Mouse (Mus musculus): ENCODE results near the gene Slc22a14. TPM values are rescaled to one million over a fixed set of nuclear protein-coding genes. Genes with fewer than 3 reads are reported as not detected.

Gene Slc22a14
- polyA plus RNA-seq, 1 experiment from 2014 or later, result 0.09 TPM

DNA sequence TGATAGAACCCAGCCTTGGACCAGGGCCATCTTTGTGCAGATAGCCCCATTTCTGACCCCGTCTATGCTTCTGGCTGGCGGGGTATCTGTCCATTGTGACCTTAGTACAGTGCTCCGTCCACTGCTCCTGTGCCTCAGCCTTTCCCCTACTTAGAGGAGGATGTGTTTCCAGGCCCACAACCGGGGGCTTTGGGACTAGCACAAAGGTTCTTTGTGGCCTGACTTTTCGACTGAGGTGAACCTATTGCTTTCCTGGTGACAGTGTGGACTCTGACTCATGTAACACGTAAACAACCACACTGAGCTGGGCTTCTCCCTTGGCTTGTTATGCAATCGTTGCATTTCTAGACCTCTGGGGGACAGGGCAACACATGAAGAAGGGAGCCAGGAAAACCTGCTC is 200.6 kb downstream of the Slc22a14 start:
- 85% methylated on average over 7 of the region's 7 CpGs for WGBS
- Histone ChIP-seq H3K36me3 (no peaks in the 10 kb centered on the region), H3K27ac (no peak overlapping the region), H3K4me3 (no peak overlapping the region), H3K9me3 (no peaks in the 10 kb centered on the region), H3K4me1 (no peaks in the 10 kb centered on the region), H3K9ac (no peak overlapping the region), H3K4me2 (replicated peaks) (no peak overlapping the region), H3K27me3 (no peaks in the 10 kb centered on the region)
- no peak for ATAC-seq (ENCODE audit: low FRiP score, low read depth)

DNA sequence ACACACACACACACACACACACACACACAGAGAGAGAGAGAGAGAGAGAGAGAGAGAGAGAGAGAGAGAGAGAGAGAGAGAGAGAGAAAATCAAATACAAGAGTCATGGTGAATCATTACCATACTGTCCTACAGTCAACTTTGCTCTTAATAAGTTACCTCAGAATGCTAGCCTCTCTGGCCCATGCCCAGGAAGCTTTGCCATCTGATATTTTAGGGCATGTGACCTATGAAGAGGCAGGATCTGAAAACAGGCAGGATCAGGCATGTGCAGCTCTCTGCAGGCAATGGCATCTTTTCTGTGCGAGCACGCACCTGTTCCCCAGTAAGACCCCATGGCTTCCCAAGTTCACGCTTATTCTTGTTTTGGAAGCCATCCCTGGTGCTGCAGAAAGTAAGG is 204.7 kb downstream of the Slc22a14 start:
- H3K4me1 ChIP-seq, result no peaks in the 10 kb centered on the region
- no peaks in the 10 kb centered on the region for H3K36me3 ChIP-seq
- H3K9ac ChIP-seq, result no peak overlapping the region
- H3K4me2 ChIP-seq (replicated peaks), result no peak overlapping the region
- no peak for ATAC-seq (ENCODE audit: low FRiP score, low read depth)
- peaks cover 24% of the 10 kb centered on the region for H3K27me3 ChIP-seq
- no peak overlapping the region for H3K27ac ChIP-seq
- H3K9me3 ChIP-seq, result no peaks in the 10 kb centered on the region
- 84% methylated on average over 3 of the region's 3 CpGs for WGBS
- no peak overlapping the region for H3K4me3 ChIP-seq

DNA sequence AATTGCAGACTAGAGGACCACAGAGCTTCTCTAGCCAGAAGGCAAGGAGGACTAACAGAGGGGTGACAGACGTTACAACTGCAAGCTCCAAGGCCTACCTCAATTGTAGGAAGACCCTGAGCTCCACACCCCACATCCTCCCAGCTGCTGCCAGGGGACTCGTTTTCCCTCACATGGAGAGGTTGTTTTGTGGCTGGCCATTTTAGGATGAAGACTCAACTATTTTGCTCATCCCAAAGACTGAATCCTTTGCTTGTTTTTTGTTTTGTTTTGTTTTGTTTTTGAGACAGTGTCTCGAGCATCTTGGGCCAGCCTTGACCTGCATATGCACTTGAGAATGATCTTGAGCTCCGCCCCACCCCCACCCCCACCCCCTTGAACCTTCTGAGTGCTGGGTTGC is 206.5 kb downstream of the Slc22a14 start, which contains the start of gene Gm47289:
TSS of gene Gm47289 (plus strand) at position 301 of the 400 bp plus-strand sequence.
- 48% methylated on average over 4 of the region's 4 CpGs for WGBS
- Histone ChIP-seq H3K9ac (no peak within 1 kb of the TSS), H3K4me2 (replicated peaks) (no peak within 1 kb of the TSS), H3K4me3 (no peak within 1 kb of the TSS), H3K27ac (no peak within 1 kb of the TSS), H3K9me3 (no peaks in the 10 kb centered on the region), H3K27me3 (peaks cover 37% of the 10 kb centered on the region), H3K36me3 (no peaks in the 10 kb centered on the region), H3K4me1 (no peaks in the 10 kb centered on the region)
- no peak for ATAC-seq (ENCODE audit: low FRiP score, low read depth)

DNA sequence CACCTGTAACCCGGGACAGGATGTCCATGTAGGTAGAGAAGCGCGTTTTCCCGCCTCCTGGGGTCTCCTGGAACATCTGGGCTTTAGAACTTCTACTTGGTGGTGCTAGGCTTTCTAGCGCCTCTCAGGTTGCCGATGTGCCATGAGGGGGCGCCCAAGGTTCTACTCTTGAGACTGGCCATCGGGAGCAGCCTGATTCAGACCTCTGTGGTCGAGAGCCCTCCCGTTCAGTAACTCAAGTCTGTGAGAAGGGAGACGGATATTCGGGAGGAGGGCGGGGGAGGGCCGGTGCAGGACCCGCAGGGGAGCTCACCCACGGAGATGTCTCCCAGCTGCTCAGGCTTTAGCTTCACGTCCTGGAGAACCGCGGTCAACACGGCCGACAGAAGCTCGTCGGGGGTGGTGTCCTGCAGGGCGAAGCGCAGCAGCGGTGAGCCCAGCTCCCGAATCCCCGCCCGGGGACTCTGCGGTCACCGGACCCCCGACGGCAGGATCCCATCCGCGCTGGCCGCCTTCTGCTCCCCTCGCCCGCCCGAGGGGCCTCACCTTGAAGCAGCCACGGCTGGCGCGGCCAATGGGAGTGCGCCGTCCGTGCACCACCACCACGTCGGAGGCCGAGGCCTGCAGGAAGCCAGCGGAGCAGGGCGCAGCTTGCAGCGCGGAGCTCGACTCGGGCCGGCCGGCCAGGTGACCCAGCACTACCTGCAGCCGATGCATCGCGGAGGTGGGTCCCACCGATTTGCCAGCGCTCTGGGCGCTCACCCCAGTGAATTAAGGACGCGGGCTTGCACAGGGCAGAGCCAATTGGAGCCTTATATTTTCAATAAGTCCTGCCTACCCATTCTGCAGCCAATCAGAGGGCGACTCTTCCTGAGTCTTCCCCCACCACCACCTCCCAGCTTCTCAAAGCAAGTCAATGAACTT is 208.8 kb downstream of the Slc22a14 start, which contains the start of gene Acaa1b:
TSS of gene Acaa1b (minus strand) at position 816 of the 924 bp plus-strand sequence.
- WGBS, result 1% methylated on average over 65 of the region's 65 CpGs
- H3K4me3 ChIP-seq, result peak within 1 kb of the TSS; percentile 56
- peaks cover 37% of the 10 kb centered on the region for H3K27me3 ChIP-seq
- no peaks in the 10 kb centered on the region for H3K4me1 ChIP-seq
- peak within 1 kb of the TSS; percentile 54 for H3K9ac ChIP-seq
- H3K27ac ChIP-seq, result no peak within 1 kb of the TSS
- H3K4me2 ChIP-seq (replicated peaks), result peak within 1 kb of the TSS; percentile 73
- ATAC-seq (ENCODE audit: low FRiP score, low read depth), result peak; percentile 88
- H3K36me3 ChIP-seq, result no peaks in the 10 kb centered on the region
- H3K9me3 ChIP-seq, result no peaks in the 10 kb centered on the region

DNA sequence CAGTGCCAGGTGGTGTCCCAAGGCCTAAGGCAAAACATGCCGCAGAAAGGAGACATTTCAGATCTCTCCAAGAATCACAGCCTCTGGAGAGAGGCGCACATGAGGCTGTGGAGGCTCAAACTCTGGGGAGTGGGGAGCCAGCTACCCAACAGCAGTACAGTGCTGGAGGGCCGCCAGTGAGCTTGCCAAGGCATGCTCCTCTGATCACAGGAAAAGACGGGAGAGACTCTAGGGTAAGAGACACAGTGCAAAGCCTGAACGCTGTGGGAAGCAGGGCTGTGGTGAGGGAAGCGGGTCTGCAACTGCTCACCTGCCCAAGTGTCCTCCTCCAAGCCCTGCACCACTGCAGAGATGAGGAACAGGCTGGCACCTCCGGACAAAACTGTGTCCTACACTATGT is 209.5 kb downstream of the Slc22a14 start:
- Histone ChIP-seq H3K27me3 (peaks cover 37% of the 10 kb centered on the region), H3K4me2 (replicated peaks) (peak overlapping the region; percentile 73), H3K9me3 (no peaks in the 10 kb centered on the region), H3K4me3 (peak overlapping the region; percentile 56; the same call in 1 of the 2 replicates), H3K36me3 (no peaks in the 10 kb centered on the region), H3K4me1 (no peaks in the 10 kb centered on the region), H3K9ac (peak overlapping the region; percentile 45; the same call in 1 of the 2 replicates), H3K27ac (no peak overlapping the region)
- ATAC-seq (ENCODE audit: low FRiP score, low read depth), result 0 out of 2 replicates have a peak, but pooled peaks have one; percentile 17
- 53% methylated on average over 7 of the region's 7 CpGs for WGBS

DNA sequence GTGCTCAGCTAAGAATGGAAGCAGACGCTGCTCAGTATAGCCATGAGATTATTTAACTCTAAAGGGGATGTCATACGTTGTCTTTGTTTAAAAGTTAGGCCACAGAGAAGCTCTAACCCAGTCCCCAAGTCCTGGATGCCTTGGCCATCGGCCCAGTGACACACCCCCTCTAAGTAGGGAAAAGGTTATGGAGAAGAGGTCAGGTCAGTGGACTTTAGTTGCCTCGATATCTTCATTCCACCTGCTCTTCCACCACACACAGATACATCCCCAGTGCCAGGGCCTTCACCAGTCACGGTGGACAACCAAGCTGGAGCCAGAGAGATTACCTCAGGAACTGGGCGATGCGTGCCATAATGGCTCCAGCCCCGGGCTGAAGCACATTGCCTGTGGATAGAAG is 209.9 kb downstream of the Slc22a14 start:
- 81% methylated on average over 8 of the region's 8 CpGs for WGBS
- peaks cover 37% of the 10 kb centered on the region for H3K27me3 ChIP-seq
- no peaks in the 10 kb centered on the region for H3K4me1 ChIP-seq
- no peak overlapping the region for H3K27ac ChIP-seq
- H3K4me3 ChIP-seq, result no peak overlapping the region
- H3K4me2 ChIP-seq (replicated peaks), result no peak overlapping the region
- H3K36me3 ChIP-seq, result no peaks in the 10 kb centered on the region
- no peak overlapping the region for H3K9ac ChIP-seq
- no peaks in the 10 kb centered on the region for H3K9me3 ChIP-seq
- ATAC-seq (ENCODE audit: low FRiP score, low read depth), result no peak

DNA sequence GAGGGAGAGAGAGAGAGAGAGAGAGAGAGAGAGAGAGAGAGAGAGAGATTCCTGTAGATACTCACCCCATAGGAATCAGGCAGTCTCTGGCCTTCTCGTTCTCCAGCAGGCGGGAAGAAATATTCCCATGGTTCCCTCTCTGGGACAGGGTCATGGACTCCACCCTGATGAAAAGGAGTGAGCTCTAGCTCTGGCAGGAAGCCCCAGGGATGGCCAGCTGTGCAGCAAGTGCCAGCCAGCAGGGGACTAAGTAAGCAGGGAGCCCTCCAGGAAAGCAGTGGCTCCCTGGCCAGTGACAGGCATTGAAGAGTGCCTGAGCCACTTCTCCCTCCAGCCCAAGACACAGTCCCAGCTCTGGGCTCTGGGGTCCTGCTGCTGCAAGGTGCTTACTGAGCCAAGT is 213.6 kb downstream of the Slc22a14 start:
- no peak for ATAC-seq (ENCODE audit: low FRiP score, low read depth)
- no peak overlapping the region for H3K4me3 ChIP-seq

DNA sequence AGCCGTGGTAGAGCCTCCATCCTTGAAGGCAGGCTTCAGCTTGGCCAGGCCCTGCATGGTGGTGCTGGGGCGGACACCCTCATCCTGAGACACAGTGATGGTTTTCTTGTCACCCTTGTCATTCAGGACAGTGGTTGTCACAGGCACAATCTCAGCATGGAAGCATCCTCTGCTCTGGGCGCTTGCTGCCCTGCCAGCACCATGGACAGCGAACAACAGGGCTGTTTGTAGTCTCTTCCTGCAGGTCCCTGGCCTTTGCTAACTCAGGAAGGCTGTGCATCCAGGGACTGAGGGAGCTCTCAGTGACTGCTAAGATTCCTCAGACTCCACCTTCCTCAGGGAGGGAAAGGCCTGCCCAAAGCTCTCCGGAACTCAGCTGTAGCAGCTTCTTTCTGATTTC is 215.8 kb downstream of the Slc22a14 start:
- 19% methylated on average over 5 of the region's 5 CpGs for WGBS
- no peak overlapping the region for H3K4me3 ChIP-seq
- no peaks in the 10 kb centered on the region for H3K36me3 ChIP-seq
- no peaks in the 10 kb centered on the region for H3K9me3 ChIP-seq
- H3K4me2 ChIP-seq (replicated peaks), result no peak overlapping the region
- H3K27ac ChIP-seq, result no peak overlapping the region
- H3K9ac ChIP-seq, result no peak overlapping the region
- H3K27me3 ChIP-seq, result peaks cover 3% of the 10 kb centered on the region
- no peak for ATAC-seq (ENCODE audit: low FRiP score, low read depth)
- no peaks in the 10 kb centered on the region for H3K4me1 ChIP-seq

More for the DNA sequence above, 213.6 kb downstream of the Slc22a14 start:
- no peaks in the 10 kb centered on the region for H3K9me3 ChIP-seq
- H3K4me1 ChIP-seq, result no peaks in the 10 kb centered on the region
- H3K27me3 ChIP-seq, result peaks cover 23% of the 10 kb centered on the region
- no peaks in the 10 kb centered on the region for H3K36me3 ChIP-seq
- H3K9ac ChIP-seq, result no peak overlapping the region
- no peak overlapping the region for H3K4me2 ChIP-seq (replicated peaks)
- H3K27ac ChIP-seq, result no peak overlapping the region
- WGBS, result 63% methylated on average over 2 of the region's 2 CpGs

DNA sequence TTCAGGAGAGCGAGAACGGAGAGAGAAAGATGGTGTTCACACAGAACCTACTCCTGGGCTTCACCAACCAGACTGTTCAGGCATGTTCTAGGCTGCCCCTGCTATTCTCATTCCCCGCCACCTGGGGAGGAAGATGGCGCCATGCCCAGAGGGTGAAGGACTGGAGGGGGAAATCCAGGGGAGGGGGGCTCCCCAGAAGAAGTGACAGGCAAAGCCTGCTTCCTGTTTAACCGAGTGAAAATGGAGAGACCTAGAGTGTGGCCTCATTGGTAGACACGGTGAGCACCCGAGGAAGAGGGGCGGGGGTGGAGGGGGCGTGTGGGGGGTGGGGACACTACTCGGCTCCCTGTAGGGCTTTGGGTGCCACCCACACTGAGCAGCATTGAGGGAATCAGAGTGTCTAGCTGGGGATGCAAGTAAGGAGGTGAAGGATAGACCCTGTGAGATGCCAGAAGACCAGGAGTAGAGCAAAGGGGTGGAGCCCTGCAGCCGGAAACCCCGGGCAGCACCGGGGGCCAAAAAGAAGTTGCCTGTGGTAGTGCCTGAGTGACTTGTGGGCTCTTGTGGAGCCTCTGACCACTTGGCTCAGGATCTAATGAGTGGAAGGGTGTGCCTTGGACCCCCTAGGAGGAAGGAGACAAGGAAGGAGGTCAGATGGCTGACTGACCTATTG is 219.1 kb downstream of the Slc22a14 start:
- no peak overlapping the region for H3K27ac ChIP-seq
- H3K9ac ChIP-seq, result no peak overlapping the region
- no peak overlapping the region for H3K4me3 ChIP-seq
- no peak for ATAC-seq (ENCODE audit: low FRiP score, low read depth)
- H3K36me3 ChIP-seq, result no peaks in the 10 kb centered on the region
- H3K4me2 ChIP-seq (replicated peaks), result no peak overlapping the region
- H3K9me3 ChIP-seq, result no peaks in the 10 kb centered on the region
- no peaks in the 10 kb centered on the region for H3K4me1 ChIP-seq
- no peaks in the 10 kb centered on the region for H3K27me3 ChIP-seq
- 73% methylated on average over 13 of the region's 13 CpGs for WGBS

DNA sequence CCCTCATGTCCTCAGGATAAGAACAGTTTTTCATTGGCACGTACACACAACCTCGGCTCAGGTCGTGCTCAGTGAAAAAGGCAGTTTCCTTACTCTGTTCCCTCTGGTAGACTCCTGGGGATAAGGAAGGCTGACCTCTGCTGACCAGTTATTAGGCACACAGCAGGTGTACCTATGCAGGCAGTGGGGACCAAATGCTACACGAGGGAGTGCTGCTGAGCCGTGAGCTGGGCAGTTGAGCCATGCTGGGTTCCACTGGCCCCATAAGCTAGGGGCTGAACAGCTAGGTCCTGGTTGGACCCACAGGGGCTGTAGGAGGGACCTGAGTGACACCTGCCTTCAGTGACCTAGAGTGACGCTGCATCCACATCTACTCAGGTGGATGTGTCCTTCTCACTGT is 219.7 kb downstream of the Slc22a14 start:
- Histone ChIP-seq H3K27me3 (no peaks in the 10 kb centered on the region), H3K36me3 (no peaks in the 10 kb centered on the region), H3K27ac (no peak overlapping the region), H3K9me3 (no peaks in the 10 kb centered on the region), H3K9ac (no peak overlapping the region), H3K4me2 (replicated peaks) (no peak overlapping the region), H3K4me3 (no peak overlapping the region), H3K4me1 (no peaks in the 10 kb centered on the region)
- no peak for ATAC-seq (ENCODE audit: low FRiP score, low read depth)
- 67% methylated on average over 6 of the region's 6 CpGs for WGBS

DNA sequence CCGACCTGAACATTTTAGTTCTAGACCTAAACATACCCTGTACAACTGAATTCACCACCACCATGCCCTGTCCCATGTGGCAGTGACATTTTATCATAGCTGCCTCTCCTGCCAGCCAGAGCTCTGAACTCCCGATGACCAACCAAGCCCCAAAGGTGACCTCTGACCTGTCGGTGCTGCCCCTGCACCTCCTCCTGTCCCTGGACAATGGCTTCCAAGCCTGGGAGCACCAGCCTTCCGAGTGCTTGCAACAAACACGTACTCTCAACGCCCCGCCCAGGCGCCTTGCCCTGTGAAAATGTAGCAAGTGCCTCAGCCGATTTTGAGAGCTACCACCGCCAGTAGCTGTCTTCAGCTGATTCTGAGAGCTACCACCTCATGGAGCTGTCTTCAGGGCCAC is 220.2 kb downstream of the Slc22a14 start:
- ATAC-seq (ENCODE audit: low FRiP score, low read depth), result no peak
- no peaks in the 10 kb centered on the region for H3K4me1 ChIP-seq
- H3K9ac ChIP-seq, result no peak overlapping the region
- no peak overlapping the region for H3K27ac ChIP-seq
- no peaks in the 10 kb centered on the region for H3K27me3 ChIP-seq
- WGBS, result 64% methylated on average over 10 of the region's 10 CpGs
- no peaks in the 10 kb centered on the region for H3K36me3 ChIP-seq
- H3K4me3 ChIP-seq, result no peak overlapping the region
- no peak overlapping the region for H3K4me2 ChIP-seq (replicated peaks)
- no peaks in the 10 kb centered on the region for H3K9me3 ChIP-seq

DNA sequence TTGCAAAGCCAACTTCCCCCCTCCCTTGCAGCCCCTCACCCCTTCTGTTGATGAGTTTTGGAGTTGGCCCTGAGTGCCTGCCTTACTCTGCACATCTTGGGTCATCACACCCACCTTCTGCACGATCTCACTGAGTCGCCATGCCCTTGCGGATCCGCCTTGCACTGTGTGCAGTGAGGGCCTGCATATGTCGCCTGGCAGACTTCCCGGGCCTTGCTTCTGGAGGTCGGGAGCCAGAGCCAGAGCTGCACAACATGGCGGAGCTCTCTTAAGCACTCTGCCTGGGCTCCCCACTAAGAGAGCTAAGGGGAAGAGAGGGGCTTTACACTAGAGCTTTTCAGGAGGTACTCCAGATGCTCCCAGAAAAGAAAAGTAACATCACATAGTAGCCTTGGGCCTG is 220.7 kb downstream of the Slc22a14 start:
- Histone ChIP-seq H3K27me3 (no peaks in the 10 kb centered on the region), H3K4me3 (no peak overlapping the region), H3K27ac (no peak overlapping the region), H3K4me1 (no peaks in the 10 kb centered on the region), H3K36me3 (no peaks in the 10 kb centered on the region), H3K9ac (no peak overlapping the region), H3K9me3 (no peaks in the 10 kb centered on the region), H3K4me2 (replicated peaks) (no peak overlapping the region)
- 80% methylated on average over 8 of the region's 8 CpGs for WGBS
- ATAC-seq (ENCODE audit: low FRiP score, low read depth), result no peak

All from limb, embryonic 13.5 days (tissue).